ENCODE assay signal across 10 mouse cellular contexts in genomic region chr9:77964084-77964483, GRCm38 (mm10). TPM values are rescaled to one million over a fixed set of nuclear protein-coding genes. Genes with fewer than 3 reads are reported as not detected.
A peak's percentile ranks its signal among the peaks of the same experiment; 100 is the strongest.
DNase-seq lines count a peak whose midpoint lies in the region; ATAC-seq lines count a peak whose summit lies in the region.
"Had no signal": no experiment of that assay in that cellular context is flagged by ENCODE, and none has a peak within 500 bp of the region (broad histone marks: within the 10 kb centered on the region; RNA-seq: fewer than 3 reads in every experiment).

No protein-coding gene starts in this region.

- no peaks in the 10 kb centered on the region for H3K9me3 ChIP-seq in lung, embryonic 16.5 days (ENCODE audit: control insufficient read depth, low read length)
- H3K9me3 ChIP-seq in intestine, embryonic 14.5 days (ENCODE audit: control insufficient read depth, low read length): no peaks in the 10 kb centered on the region
- H3K9me3 ChIP-seq in liver, embryonic 12.5 days (replicated peaks): no peaks in the 10 kb centered on the region

- ATAC-seq in lung, embryonic 16.5 days (ENCODE audit: low read depth): no peak
- ATAC-seq in intestine, embryonic 14.5 days (replicated peaks; ENCODE audit: low FRiP score, low TSS enrichment, low read depth): peak; percentile 53; the same call in 1 of the 2 replicates
- peak; percentile 64 for ATAC-seq in liver, embryonic 12.5 days
- ATAC-seq in erythroblast, adult 5-6 weeks (replicated peaks; ENCODE audit: low FRiP score, poor library complexity, severe bottlenecking): no peak

- no peak overlapping the region; the same call in 1 of the 2 replicates for H3K9ac ChIP-seq in lung, embryonic 16.5 days (ENCODE audit: low read length)
- H3K9ac ChIP-seq in intestine, embryonic 14.5 days (ENCODE audit: low read length): no peak overlapping the region
- H3K9ac ChIP-seq in liver, embryonic 12.5 days: no peak overlapping the region

- peaks cover 14% of the 10 kb centered on the region for H3K4me1 ChIP-seq in lung, embryonic 16.5 days (replicated peaks; ENCODE audit: control insufficient read depth, insufficient read depth, low read length)
- H3K4me1 ChIP-seq in intestine, embryonic 14.5 days (replicated peaks; ENCODE audit: control insufficient read depth, insufficient read depth, low read length): peaks cover 5% of the 10 kb centered on the region; the same call in 1 of the 2 replicates
- peaks cover 8% of the 10 kb centered on the region; the same call in 1 of the 2 replicates for H3K4me1 ChIP-seq in liver, embryonic 12.5 days

- H3K27ac ChIP-seq in lung, embryonic 16.5 days (ENCODE audit: low read length): peak overlapping the region; percentile 53
- no peak overlapping the region for H3K27ac ChIP-seq in intestine, embryonic 14.5 days (ENCODE audit: low read depth)
- H3K27ac ChIP-seq in liver, embryonic 12.5 days: no peak overlapping the region

- DNase-seq in lung, adult 18-20 months: no peak
- no peak for DNase-seq in intestine, embryonic 14.5 days (ENCODE audit: low spot score)
- DNase-seq in urinary bladder, postnatal 25 days (ENCODE audit: low spot score): no peak
- DNase-seq in layer of hippocampus, adult 9-11 months: no peak
- no peak for DNase-seq in urinary bladder, postnatal 14 days (ENCODE audit: low spot score)
- DNase-seq: heart, postnatal 14 days had no signal

- peaks cover 5% of the 10 kb centered on the region for H3K36me3 ChIP-seq in lung, embryonic 16.5 days (ENCODE audit: control insufficient read depth, insufficient read depth, low read length)
- H3K36me3 ChIP-seq in intestine, embryonic 14.5 days (ENCODE audit: control insufficient read depth, insufficient read depth, low read length): peaks cover 30% of the 10 kb centered on the region
- H3K36me3 ChIP-seq in liver, embryonic 12.5 days: peaks cover 16% of the 10 kb centered on the region

- H3K4me2 ChIP-seq in lung, embryonic 16.5 days (ENCODE audit: low read depth, low read length): no peak overlapping the region
- no peak overlapping the region for H3K4me2 ChIP-seq in intestine, embryonic 14.5 days (ENCODE audit: low read length)
- no peak overlapping the region for H3K4me2 ChIP-seq in liver, embryonic 12.5 days

- no peaks in the 10 kb centered on the region for H3K27me3 ChIP-seq in lung, embryonic 16.5 days (ENCODE audit: control insufficient read depth, insufficient read depth, low read depth, low read length)
- H3K27me3 ChIP-seq in intestine, embryonic 14.5 days (replicated peaks; ENCODE audit: control insufficient read depth, insufficient read depth, low read length): no peaks in the 10 kb centered on the region
- H3K27me3 ChIP-seq in liver, embryonic 12.5 days (replicated peaks): no peaks in the 10 kb centered on the region

- H3K4me3 ChIP-seq in lung, embryonic 16.5 days (ENCODE audit: low read length): no peak overlapping the region
- H3K4me3 ChIP-seq in intestine, embryonic 14.5 days (ENCODE audit: low read depth, low read length): no peak overlapping the region
- no peak overlapping the region for H3K4me3 ChIP-seq in liver, embryonic 12.5 days
- H3K4me3 ChIP-seq: myocyte had no signal

- 58% methylated on average over 14 of the region's 14 CpGs for WGBS in lung, embryonic 16.5 days
- 63% methylated on average over 14 of the region's 14 CpGs for WGBS in intestine, embryonic 14.5 days
- 69% methylated on average over 14 of the region's 14 CpGs for WGBS in liver, embryonic 12.5 days (ENCODE audit: insufficient replicate concordance)

RNA-seq across cellular contexts. Expression of gene Elovl5, which starts 46.9 kb away (rescaled TPM):
- polyA plus RNA-seq in lung, embryonic 16.5 days (2015; fragmentation: Nextera tagmentation; extraction: Ambion mirVana): 94.6 and 96.3 TPM in 2 replicates
- 89.5 and 91.6 TPM in 2 replicates for polyA plus RNA-seq in intestine, embryonic 14.5 days (2014; fragmentation: Nextera tagmentation; extraction: Ambion mirVana)
- 28.1 and 28.8 TPM in 2 replicates for polyA plus RNA-seq in liver, embryonic 12.5 days (2016; fragmentation: Nextera tagmentation; extraction: Ambion mirVana)
- 19.0 and 21.7 TPM in 2 replicates for total RNA-seq in erythroblast, adult 5-6 weeks (2015; ENCODE audit: low replicate concordance)
- 22.0 and 22.2 TPM in 2 replicates for total RNA-seq in erythroblast, adult 5-6 weeks (2017; ENCODE audit: low replicate concordance)

Comparison
In these comparisons a context has a peak if more than half of its experiments do, and no peak if none do; other contexts are left out.
1. ATAC-seq: peak in intestine, embryonic 14.5 days (single experiment) and liver, embryonic 12.5 days (single experiment); none in lung, embryonic 16.5 days (single experiment) and erythroblast, adult 5-6 weeks (single experiment).